Mouse (Mus musculus): ENCODE results near the gene Gmfb.

DNA sequence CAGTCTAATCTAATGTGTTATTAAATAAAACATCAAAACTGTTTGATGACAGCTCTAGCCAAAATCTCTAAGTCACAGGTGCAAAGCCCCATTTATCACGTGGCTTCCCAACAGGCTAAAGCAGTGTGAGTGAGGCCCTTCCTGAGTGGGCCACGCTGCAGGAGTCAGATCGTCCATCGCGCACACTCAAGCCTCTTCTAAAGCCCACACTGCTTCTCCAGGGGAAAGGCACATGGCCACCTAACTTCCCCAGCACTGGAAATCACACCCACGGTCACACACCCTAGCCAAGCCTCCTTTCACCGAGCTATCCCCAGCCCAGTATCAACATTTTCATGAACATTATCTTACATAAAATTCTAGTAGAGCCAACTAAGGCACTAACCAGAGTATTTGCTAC, 41.0 kb downstream of the Gmfb start:
- no peak for TF ChIP-seq POLR2A (IDR thresholded peaks at IDR 0.05; ENCODE audit: insufficient read depth, low read depth, low read length)
- TF ChIP-seq CTCF (IDR thresholded peaks at IDR 0.05) = no peak
- no peak for TF ChIP-seq EP300 (IDR thresholded peaks at IDR 0.05; ENCODE audit: insufficient read depth, low read depth, low read length)
